Mouse (Mus musculus): ENCODE data around the gene Gm49398. TPM values are rescaled to one million over a fixed set of nuclear protein-coding genes. Genes with fewer than 3 reads are reported as not detected.

Gene Gm49398
- not detected in 2 replicates for total RNA-seq (2017)

GRCm38 (mm10) chr13:61288739-61289138 lies at the start of gene Gm49398:
Gene Gm49398 (minus strand): TSS chr13:61288839.
- ATAC-seq (replicated peaks; ENCODE audit: low read depth, poor library complexity, severe bottlenecking), result no peak

- ATAC-seq (replicated peaks; ENCODE audit: low read depth, poor library complexity, severe bottlenecking), result no peak
Observed at GRCm38 (mm10) chr13:61255258-61255657, 33.4 kb downstream of the Gm49398 start, which contains the start of gene Cts8. Gene Cts8 (minus strand): TSS chr13:61255358.

- peak; percentile 100 for ATAC-seq (replicated peaks; ENCODE audit: low read depth, poor library complexity, severe bottlenecking)
Observed at GRCm38 (mm10) chr13:61241076-61241947, 47.3 kb downstream of the Gm49398 start.

GRCm38 (mm10) chr13:61203310-61203709 lies 85.3 kb downstream of the Gm49398 start, which contains the start of gene Cts6:
Gene Cts6 (minus strand): TSS chr13:61203410.
- no peak for ATAC-seq (replicated peaks; ENCODE audit: low read depth, poor library complexity, severe bottlenecking)

Other genes with a start within 250 kb of the Gm49398 start
- not detected in 2 replicates for gene Ctsq, start 248.2 kb downstream of the Gm49398 start, total RNA-seq (2017)
- not detected in 2 replicates for gene Ctsr, start 124.6 kb downstream of the Gm49398 start, total RNA-seq (2017)
- not detected in 2 replicates for gene Cts6, start 85.4 kb downstream of the Gm49398 start, total RNA-seq (2017)
- not detected in 2 replicates for gene Cts8, start 33.5 kb downstream of the Gm49398 start, total RNA-seq (2017)
- gene Cts7, start 69.4 kb upstream of the Gm49398 start, total RNA-seq (2017), result not detected in 2 replicates